Mouse (Mus musculus) CH12.LX (cell line): ENCODE measurements around the gene Lurap1l.

Experiments used
- CTCF ChIP-seq, 2 experiments: IDR thresholded peaks in 1 of 2; conservative IDR thresholded peaks in 1 of 2; 2 replicates each; pipeline ENCODE4 v1.5.1; 2011 to 2012; ENCODE audit warnings: low read depth in 2 of 2, low read length in 2 of 2, improper control_type of control experiment in 1 of 2, inconsistent platforms in 1 of 2, mild to moderate bottlenecking in 1 of 2, moderate library complexity in 1 of 2
- EP300 ChIP-seq: IDR thresholded peaks from 2 replicates; pipeline ENCODE4 v1.6.1; 2011; ENCODE audit warnings: low read length, improper control_type of control experiment
- JUND ChIP-seq: conservative IDR thresholded peaks from 2 replicates; pipeline ENCODE4 v1.6.1; 2011; ENCODE audit warnings: low read depth, low read length, improper control_type of control experiment
- KAT2A ChIP-seq: IDR thresholded peaks from 2 replicates; pipeline ENCODE4 v1.6.1; 2012; ENCODE audit warnings: low read length, improper control_type of control experiment, inconsistent platforms; ENCODE audit not compliant: insufficient replicate concordance
- MAFK ChIP-seq: IDR thresholded peaks from 2 replicates; pipeline ENCODE4 v1.6.1; 2011; ENCODE audit warnings: low read length, improper control_type of control experiment; ENCODE audit not compliant: insufficient replicate concordance
- POLR2A ChIP-seq: IDR thresholded peaks from 2 replicates; pipeline ENCODE4 v1.6.1; 2011; ENCODE audit warnings: low read depth, mild to moderate bottlenecking, improper control_type of control experiment, low read length

- TF ChIP-seq CTCF (conservative IDR thresholded peaks at IDR 0.05 in 1 of 2, IDR thresholded peaks at IDR 0.05 in 1 of 2; ENCODE audit: low read depth in 2 of 2, low read length in 2 of 2) (no peak), MAFK (no peak), POLR2A (no peak), EP300 (no peak), JUND (no peak), KAT2A (no peak)
These were observed 93.1 kb downstream of the Lurap1l start for GRCm38 (mm10) chr4:81003528-81003927.
